Mouse (Mus musculus): ENCODE results near the gene Mrps26. TPM values are rescaled to one million over a fixed set of nuclear protein-coding genes. Genes with fewer than 3 reads are reported as not detected.

Mrps26 gene
- total RNA-seq, 1 experiment = 57.0 TPM

DNA sequence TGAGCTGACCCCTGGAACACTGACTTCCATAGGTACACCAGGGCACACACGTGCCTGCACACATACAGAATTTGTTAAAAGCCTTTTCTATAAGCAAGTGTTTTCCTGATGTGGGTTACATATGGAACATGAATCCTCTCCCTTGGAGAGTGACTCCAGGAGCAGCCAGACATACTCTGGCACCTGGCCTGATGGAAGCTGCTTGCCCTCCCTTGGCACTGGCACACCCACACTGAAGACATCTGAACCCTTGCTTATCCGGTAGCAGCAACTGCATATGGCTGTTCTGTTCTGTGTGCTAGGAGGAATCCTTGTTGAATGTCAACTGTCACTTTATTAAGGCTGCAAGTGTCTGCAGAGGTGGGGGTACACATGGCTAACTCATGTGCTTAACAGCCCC lies 27.5 kb downstream of the Mrps26 start:
- Histone ChIP-seq H3K36me3 (ENCODE audit: control insufficient read depth, insufficient read depth, low read length, poor library complexity, severe bottlenecking) (peaks cover 15% of the 10 kb centered on the region; the same call in 1 of the 2 replicates), H3K4me1 (ENCODE audit: control insufficient read depth in 2 of 2, insufficient read depth in 2 of 2, low read length in 2 of 2, poor library complexity in 1 of 2) (peaks cover 0 to 2% of the 10 kb centered on the region in 2 experiments; a peak in 1 of 4 replicates), H3K27ac (ENCODE audit: insufficient read depth, low read depth, low read length, poor library complexity, severe bottlenecking) (no peak overlapping the region), H3K9ac (ENCODE audit: insufficient read depth, low read depth, low read length, poor library complexity, severe bottlenecking) (no peak overlapping the region), H3K9me3 (ENCODE audit: control insufficient read depth, insufficient read depth, low read depth, low read length) (no peaks in the 10 kb centered on the region), H3K4me3 (ENCODE audit: insufficient read depth in 1 of 2, low read depth in 1 of 2, low read length in 2 of 2, poor library complexity in 1 of 2, severe bottlenecking in 1 of 2) (no peak overlapping the region)
- TF ChIP-seq ZNF384 (IDR thresholded peaks at IDR 0.05; ENCODE audit: low read depth, low read length) (no peak), MAFK (IDR thresholded peaks at IDR 0.05; ENCODE audit: insufficient read depth, low read depth, low read length) (no peak), ZC3H11A (IDR thresholded peaks at IDR 0.05; ENCODE audit: borderline replicate concordance, low read depth, low read length) (no peak), CHD2 (IDR thresholded peaks at IDR 0.05; ENCODE audit: low read depth, low read length) (no peak), HCFC1 (IDR thresholded peaks at IDR 0.05; ENCODE audit: borderline replicate concordance, insufficient read depth, low read length) (no peak)
- no peak for DNase-seq (ENCODE audit: low read depth, low spot score)
- in situ Hi-C loops (cut with MboI; ENCODE audit: low sequenced_read_pairs in 2 of 2, unreplicated experiment in 2 of 2) = no loop called here

GRCm38 (mm10) chr2:130595596-130595995 lies 32.1 kb downstream of the Mrps26 start:
- in situ Hi-C loops (cut with MboI; ENCODE audit: low sequenced_read_pairs in 2 of 2, unreplicated experiment in 2 of 2) = no loop called here
- peaks cover 34% of the 10 kb centered on the region for H3K36me3 ChIP-seq (ENCODE audit: control insufficient read depth, insufficient read depth, low read length, poor library complexity, severe bottlenecking)

GRCm38 (mm10) chr2:130597601-130598010 lies 34.1 kb downstream of the Mrps26 start:
- peaks cover 28% of the 10 kb centered on the region for H3K36me3 ChIP-seq (ENCODE audit: control insufficient read depth, insufficient read depth, low read length, poor library complexity, severe bottlenecking)
- H3K9me3 ChIP-seq (ENCODE audit: control insufficient read depth, insufficient read depth, low read depth, low read length) = no peaks in the 10 kb centered on the region
- H3K27ac ChIP-seq (ENCODE audit: insufficient read depth, low read depth, low read length, poor library complexity, severe bottlenecking) = no peak overlapping the region
- DNase-seq (ENCODE audit: low read depth, low spot score) = no peak
- no peaks in the 10 kb centered on the region for H3K4me1 ChIP-seq (ENCODE audit: control insufficient read depth in 2 of 2, insufficient read depth in 2 of 2, low read length in 2 of 2, poor library complexity in 1 of 2)
- TF ChIP-seq MAFK (IDR thresholded peaks at IDR 0.05; ENCODE audit: insufficient read depth, low read depth, low read length) (no peak), HCFC1 (IDR thresholded peaks at IDR 0.05; ENCODE audit: borderline replicate concordance, insufficient read depth, low read length) (no peak), ZNF384 (IDR thresholded peaks at IDR 0.05; ENCODE audit: low read depth, low read length) (no peak), ZC3H11A (IDR thresholded peaks at IDR 0.05; ENCODE audit: borderline replicate concordance, low read depth, low read length) (no peak), CHD2 (IDR thresholded peaks at IDR 0.05; ENCODE audit: low read depth, low read length) (no peak)
- no peak overlapping the region for H3K4me3 ChIP-seq (ENCODE audit: insufficient read depth in 1 of 2, low read depth in 1 of 2, low read length in 2 of 2, poor library complexity in 1 of 2, severe bottlenecking in 1 of 2)
- no peak overlapping the region for H3K9ac ChIP-seq (ENCODE audit: insufficient read depth, low read depth, low read length, poor library complexity, severe bottlenecking)
- in situ Hi-C loops (cut with MboI; ENCODE audit: low sequenced_read_pairs in 2 of 2, unreplicated experiment in 2 of 2) = no loop called here

More at GRCm38 (mm10) chr2:130595596-130595995, 32.1 kb downstream of the Mrps26 start:
- no peaks in the 10 kb centered on the region for H3K4me1 ChIP-seq (ENCODE audit: control insufficient read depth in 2 of 2, insufficient read depth in 2 of 2, low read length in 2 of 2, poor library complexity in 1 of 2)
- H3K4me3 ChIP-seq (ENCODE audit: insufficient read depth in 1 of 2, low read depth in 1 of 2, low read length in 2 of 2, poor library complexity in 1 of 2, severe bottlenecking in 1 of 2) = no peak overlapping the region
- H3K9me3 ChIP-seq (ENCODE audit: control insufficient read depth, insufficient read depth, low read depth, low read length) = no peaks in the 10 kb centered on the region
- DNase-seq (ENCODE audit: low read depth, low spot score) = no peak
- TF ChIP-seq MAFK (IDR thresholded peaks at IDR 0.05; ENCODE audit: insufficient read depth, low read depth, low read length) (no peak), ZC3H11A (IDR thresholded peaks at IDR 0.05; ENCODE audit: borderline replicate concordance, low read depth, low read length) (no peak), HCFC1 (IDR thresholded peaks at IDR 0.05; ENCODE audit: borderline replicate concordance, insufficient read depth, low read length) (no peak), CHD2 (IDR thresholded peaks at IDR 0.05; ENCODE audit: low read depth, low read length) (no peak), ZNF384 (IDR thresholded peaks at IDR 0.05; ENCODE audit: low read depth, low read length) (no peak)
- H3K27ac ChIP-seq (ENCODE audit: insufficient read depth, low read depth, low read length, poor library complexity, severe bottlenecking) = no peak overlapping the region
- H3K9ac ChIP-seq (ENCODE audit: insufficient read depth, low read depth, low read length, poor library complexity, severe bottlenecking) = no peak overlapping the region

GRCm38 (mm10) chr2:130598399-130598798 lies 34.9 kb downstream of the Mrps26 start:
- peaks cover 28% of the 10 kb centered on the region for H3K36me3 ChIP-seq (ENCODE audit: control insufficient read depth, insufficient read depth, low read length, poor library complexity, severe bottlenecking)
- no peak for TF ChIP-seq ZNF384 (IDR thresholded peaks at IDR 0.05; ENCODE audit: low read depth, low read length)
- TF ChIP-seq ZC3H11A (IDR thresholded peaks at IDR 0.05; ENCODE audit: borderline replicate concordance, low read depth, low read length) = no peak
- no peak for TF ChIP-seq CHD2 (IDR thresholded peaks at IDR 0.05; ENCODE audit: low read depth, low read length)
- TF ChIP-seq HCFC1 (IDR thresholded peaks at IDR 0.05; ENCODE audit: borderline replicate concordance, insufficient read depth, low read length) = no peak
- no peak for TF ChIP-seq MAFK (IDR thresholded peaks at IDR 0.05; ENCODE audit: insufficient read depth, low read depth, low read length)
- H3K27ac ChIP-seq (ENCODE audit: insufficient read depth, low read depth, low read length, poor library complexity, severe bottlenecking) = no peak overlapping the region
- no peak for DNase-seq (ENCODE audit: low read depth, low spot score)
- H3K9ac ChIP-seq (ENCODE audit: insufficient read depth, low read depth, low read length, poor library complexity, severe bottlenecking) = no peak overlapping the region
- in situ Hi-C loops (cut with MboI; ENCODE audit: low sequenced_read_pairs in 2 of 2, unreplicated experiment in 2 of 2) = no loop called here
- H3K4me3 ChIP-seq (ENCODE audit: insufficient read depth in 1 of 2, low read depth in 1 of 2, low read length in 2 of 2, poor library complexity in 1 of 2, severe bottlenecking in 1 of 2) = no peak overlapping the region
- H3K9me3 ChIP-seq (ENCODE audit: control insufficient read depth, insufficient read depth, low read depth, low read length) = no peaks in the 10 kb centered on the region
- no peaks in the 10 kb centered on the region for H3K4me1 ChIP-seq (ENCODE audit: control insufficient read depth in 2 of 2, insufficient read depth in 2 of 2, low read length in 2 of 2, poor library complexity in 1 of 2)

GRCm38 (mm10) chr2:130602195-130602594 lies 38.7 kb downstream of the Mrps26 start:
- no peak for DNase-seq (ENCODE audit: low read depth, low spot score)
- Histone ChIP-seq H3K9ac (ENCODE audit: insufficient read depth, low read depth, low read length, poor library complexity, severe bottlenecking) (no peak overlapping the region), H3K9me3 (ENCODE audit: control insufficient read depth, insufficient read depth, low read depth, low read length) (no peaks in the 10 kb centered on the region), H3K36me3 (ENCODE audit: control insufficient read depth, insufficient read depth, low read length, poor library complexity, severe bottlenecking) (peaks cover 17% of the 10 kb centered on the region), H3K27ac (ENCODE audit: insufficient read depth, low read depth, low read length, poor library complexity, severe bottlenecking) (no peak overlapping the region), H3K4me3 (ENCODE audit: insufficient read depth in 1 of 2, low read depth in 1 of 2, low read length in 2 of 2, poor library complexity in 1 of 2, severe bottlenecking in 1 of 2) (no peak overlapping the region), H3K4me1 (ENCODE audit: control insufficient read depth in 2 of 2, insufficient read depth in 2 of 2, low read length in 2 of 2, poor library complexity in 1 of 2) (no peaks in the 10 kb centered on the region)
- in situ Hi-C loops (cut with MboI; ENCODE audit: low sequenced_read_pairs in 2 of 2, unreplicated experiment in 2 of 2) = no loop called here
- no peak for TF ChIP-seq CHD2 (IDR thresholded peaks at IDR 0.05; ENCODE audit: low read depth, low read length)
- no peak for TF ChIP-seq MAFK (IDR thresholded peaks at IDR 0.05; ENCODE audit: insufficient read depth, low read depth, low read length)
- TF ChIP-seq ZC3H11A (IDR thresholded peaks at IDR 0.05; ENCODE audit: borderline replicate concordance, low read depth, low read length) = no peak
- TF ChIP-seq HCFC1 (IDR thresholded peaks at IDR 0.05; ENCODE audit: borderline replicate concordance, insufficient read depth, low read length) = no peak
- TF ChIP-seq ZNF384 (IDR thresholded peaks at IDR 0.05; ENCODE audit: low read depth, low read length) = no peak

Measured in ES-E14 (cell line).